Mouse (Mus musculus) hindbrain, embryonic 13.5 days (tissue): ENCODE measurements around the gene Sema6d. TPM values are rescaled to one million over a fixed set of nuclear protein-coding genes. Genes with fewer than 3 reads are reported as not detected.
A peak's percentile ranks its signal among the peaks of the same experiment; 100 is the strongest.

ENCODE experiments used
- ATAC-seq: fragments of 200-750 bp; cut with Nextera tagmentation; 2 replicates; pipeline ENCODE4 v1.8.0; 2017; ENCODE audit warnings: moderate TSS enrichment; ENCODE audit not compliant: low FRiP score
- H3K27ac ChIP-seq: fragments of 300-500 bp; sonication (generic); 2 replicates; pipeline ENCODE4 v1.5.1; 2015; ENCODE audit warnings: inconsistent platforms, mild to moderate bottlenecking, moderate library complexity
- H3K27me3 ChIP-seq: fragments of 300-500 bp; sonication (generic); 2 replicates; pipeline ENCODE4 v1.6.1; 2015; ENCODE audit warnings: mild to moderate bottlenecking, inconsistent platforms
- H3K36me3 ChIP-seq: fragments of 300-500 bp; sonication (generic); 2 replicates; pipeline ENCODE4 v1.6.1; 2015; ENCODE audit warnings: mild to moderate bottlenecking, inconsistent platforms
- H3K4me1 ChIP-seq: fragments of 300-500 bp; sonication (generic); replicated peaks from 2 replicates; pipeline ENCODE4 v1.6.1; 2015; ENCODE audit warnings: inconsistent platforms
- H3K4me2 ChIP-seq: fragments of 300-500 bp; sonication (generic); 2 replicates; pipeline ENCODE4 v1.6.1; 2015; ENCODE audit warnings: inconsistent platforms, mild to moderate bottlenecking, moderate library complexity
- H3K4me3 ChIP-seq: fragments of 300-500 bp; sonication (generic); 2 replicates; pipeline ENCODE4 v1.5.1; 2015; ENCODE audit warnings: mild to moderate bottlenecking, inconsistent platforms
- H3K9ac ChIP-seq: fragments of 300-500 bp; sonication (generic); 2 replicates; pipeline ENCODE4 v1.6.1; 2015; ENCODE audit warnings: mild to moderate bottlenecking, inconsistent platforms
- H3K9me3 ChIP-seq: fragments of 300-500 bp; sonication (generic); 2 replicates; pipeline ENCODE4 v1.6.1; 2016; ENCODE audit warnings: inconsistent platforms
- WGBS: fragments of 180-500 bp; shearing (Covaris S2); methylation state at CpG from one replicate; pipeline ENCODE4 v1.1.7; 2015; 5-methylcytosine and 5-hydroxymethylcytosine counted together
- polyA plus RNA-seq: library from polyadenylated mRNA; unstranded; fragments of >200 nt; fragmentation: Nextera tagmentation; extraction: Ambion mirVana; gene quantifications from 2 replicates; pipeline ENCODE4 v1.2.1, GENCODE M21; 2015

Sema6d gene
- polyA plus RNA-seq, 1 experiment from 2014 or later: 35.6 TPM

DNA sequence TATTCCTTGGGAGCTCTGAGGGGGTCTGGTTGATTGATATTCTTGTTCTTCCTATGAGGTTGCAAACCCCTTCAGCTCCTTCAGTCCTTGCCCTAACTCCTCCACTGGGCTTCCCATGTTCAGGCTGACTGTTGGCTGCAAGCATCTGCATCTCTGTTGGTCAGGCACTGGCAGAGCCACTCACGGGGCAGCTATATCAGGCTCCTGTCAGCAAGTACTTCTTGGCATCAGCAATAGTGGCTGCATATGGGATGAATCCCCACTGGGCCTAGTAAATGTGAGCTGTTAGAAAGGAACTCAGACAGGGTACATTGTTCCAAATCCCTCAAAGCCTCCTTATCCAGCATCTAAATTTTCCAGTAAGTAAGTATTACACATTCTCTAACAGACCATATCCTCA, 30.6 kb downstream of the Sema6d start:
- 81% methylated on average over 1 of the region's 1 CpGs for WGBS
- Histone ChIP-seq H3K4me2 (no peak overlapping the region), H3K27ac (no peak overlapping the region), H3K9me3 (no peaks in the 10 kb centered on the region), H3K4me3 (no peak overlapping the region), H3K4me1 (peaks cover 10% of the 10 kb centered on the region), H3K27me3 (no peaks in the 10 kb centered on the region), H3K36me3 (no peaks in the 10 kb centered on the region), H3K9ac (no peak overlapping the region)
- ATAC-seq: no peak

DNA sequence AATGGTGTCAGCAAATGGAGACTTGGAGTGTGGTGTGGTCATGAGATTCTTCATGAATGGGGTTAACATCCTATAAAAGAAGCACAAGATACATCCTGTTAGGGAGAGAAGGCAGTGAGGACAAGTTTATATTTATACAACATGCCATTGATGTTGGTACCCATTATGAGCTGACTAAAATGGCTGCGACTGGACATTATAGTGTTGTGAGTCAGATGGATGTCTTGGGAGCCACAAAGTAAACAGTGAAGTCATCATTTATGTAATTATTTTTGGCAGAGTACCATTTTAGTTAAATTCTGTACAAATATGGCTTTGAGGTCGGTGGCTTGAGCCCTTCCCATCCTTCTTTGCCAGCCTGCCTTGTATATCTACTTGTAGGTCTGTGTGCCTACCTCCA, 31.8 kb downstream of the Sema6d start:
- no peak overlapping the region for H3K27ac ChIP-seq
- no peaks in the 10 kb centered on the region for H3K27me3 ChIP-seq
- H3K4me3 ChIP-seq: no peak overlapping the region
- H3K4me1 ChIP-seq: peaks cover 10% of the 10 kb centered on the region
- H3K36me3 ChIP-seq: no peaks in the 10 kb centered on the region
- H3K9me3 ChIP-seq: no peaks in the 10 kb centered on the region
- WGBS: 91% methylated on average over 2 of the region's 2 CpGs
- H3K4me2 ChIP-seq: no peak overlapping the region
- no peak overlapping the region for H3K9ac ChIP-seq
- no peak for ATAC-seq

DNA sequence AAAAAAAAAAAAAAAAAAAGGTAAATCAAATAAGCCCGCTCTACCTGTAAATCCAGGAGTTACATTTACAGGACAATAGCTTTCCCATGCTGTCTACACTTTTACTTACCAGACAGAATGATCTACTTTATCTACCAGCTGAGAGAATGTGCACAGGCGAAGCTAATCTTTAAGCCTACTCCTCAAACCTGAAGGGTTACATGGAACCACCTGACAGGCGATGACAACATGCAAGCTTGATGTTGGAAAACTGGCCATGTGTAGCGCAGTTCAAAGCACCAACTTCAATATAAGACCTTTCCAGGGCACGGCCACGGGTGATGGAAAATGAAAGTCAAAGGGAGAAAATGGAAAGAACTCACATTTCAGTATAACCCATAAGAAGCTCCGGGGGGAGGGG, 35.7 kb downstream of the Sema6d start:
- Histone ChIP-seq H3K4me2 (no peak overlapping the region), H3K9me3 (no peaks in the 10 kb centered on the region), H3K9ac (no peak overlapping the region), H3K27ac (no peak overlapping the region), H3K4me1 (no peaks in the 10 kb centered on the region), H3K36me3 (no peaks in the 10 kb centered on the region), H3K4me3 (no peak overlapping the region), H3K27me3 (no peaks in the 10 kb centered on the region)
- no peak for ATAC-seq
- WGBS: 90% methylated on average over 7 of the region's 7 CpGs

DNA sequence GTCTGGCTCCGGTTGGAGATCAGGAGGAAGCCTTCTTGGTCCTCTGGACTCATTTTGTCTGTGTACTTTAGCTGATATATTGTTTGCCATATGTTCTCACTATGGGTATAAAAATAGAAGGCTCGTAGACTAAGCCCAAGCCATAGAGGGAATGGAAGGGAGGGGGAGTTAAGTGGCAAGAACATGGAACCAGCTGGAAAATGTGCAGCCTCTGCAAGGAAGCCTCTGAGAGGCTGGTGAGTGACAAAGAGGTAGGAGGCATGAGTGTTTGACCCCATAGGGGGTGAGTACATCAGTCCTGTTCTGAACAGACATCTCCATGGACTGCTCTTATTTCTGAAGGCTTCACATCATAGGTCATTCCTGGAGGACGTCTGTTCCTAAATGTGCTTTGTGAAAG, 37.1 kb downstream of the Sema6d start:
- WGBS: 71% methylated on average over 3 of the region's 3 CpGs
- H3K9me3 ChIP-seq: no peaks in the 10 kb centered on the region
- ATAC-seq: no peak

DNA sequence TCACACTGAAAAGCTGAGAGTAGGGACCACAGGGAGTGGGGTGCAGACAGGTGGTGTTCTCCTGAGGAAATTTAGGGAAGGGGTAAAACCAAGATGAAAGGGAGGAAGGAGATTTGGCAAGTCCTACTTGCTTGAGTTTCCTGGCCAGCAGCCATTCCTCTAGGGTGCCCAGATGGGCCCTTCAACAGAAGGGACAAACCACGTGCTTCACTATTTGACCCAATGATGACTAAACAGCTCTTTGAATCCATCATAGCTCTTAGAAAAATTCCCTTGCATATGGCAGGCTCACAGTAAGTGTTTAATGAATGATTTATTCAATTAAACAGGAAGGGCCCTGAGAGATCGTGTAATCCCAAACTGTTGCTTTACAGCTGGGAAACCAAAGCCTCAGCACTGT, 41.1 kb downstream of the Sema6d start:
- no peak for ATAC-seq
- Histone ChIP-seq H3K9me3 (no peaks in the 10 kb centered on the region), H3K4me2 (no peak overlapping the region), H3K27me3 (no peaks in the 10 kb centered on the region), H3K36me3 (no peaks in the 10 kb centered on the region), H3K4me1 (peaks cover 9% of the 10 kb centered on the region), H3K4me3 (no peak overlapping the region), H3K27ac (no peak overlapping the region), H3K9ac (no peak overlapping the region)
- 70% methylated on average over 2 of the region's 2 CpGs for WGBS

More for the DNA sequence above, 37.1 kb downstream of the Sema6d start:
- Histone ChIP-seq H3K36me3 (no peaks in the 10 kb centered on the region), H3K27me3 (no peaks in the 10 kb centered on the region), H3K9ac (no peak overlapping the region), H3K27ac (no peak overlapping the region), H3K4me1 (no peaks in the 10 kb centered on the region), H3K4me2 (no peak overlapping the region), H3K4me3 (no peak overlapping the region)

DNA sequence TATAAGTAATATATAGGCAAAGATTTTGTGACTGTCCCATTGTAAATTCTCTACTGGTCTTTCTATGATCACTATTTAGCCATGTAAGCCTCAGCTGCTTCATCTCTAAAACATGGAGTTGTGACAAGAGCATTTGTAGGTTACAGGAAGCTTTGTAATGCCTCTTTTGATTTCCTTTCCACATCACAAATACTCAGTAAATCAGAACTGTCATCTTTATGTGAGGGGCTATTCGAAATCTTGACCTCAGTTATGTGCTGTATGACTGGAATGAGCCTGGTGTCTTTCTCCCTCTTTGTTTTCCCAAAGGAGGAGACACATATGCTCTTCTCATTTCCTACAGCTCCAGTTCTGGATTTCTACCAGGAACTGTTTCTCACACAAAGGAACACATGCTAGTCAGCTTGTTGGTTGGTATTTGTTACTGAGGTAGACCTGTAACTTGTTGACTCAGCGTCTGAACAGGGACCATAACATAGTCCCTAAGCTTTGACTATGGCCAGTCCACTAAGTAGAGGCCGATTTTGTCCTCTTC, 51.8 kb downstream of the Sema6d start:
- Histone ChIP-seq H3K4me1 (no peaks in the 10 kb centered on the region), H3K27ac (no peak overlapping the region), H3K27me3 (no peaks in the 10 kb centered on the region), H3K9ac (no peak overlapping the region), H3K4me3 (no peak overlapping the region), H3K36me3 (no peaks in the 10 kb centered on the region), H3K4me2 (no peak overlapping the region), H3K9me3 (no peaks in the 10 kb centered on the region)
- no peak for ATAC-seq
- 79% methylated on average over 3 of the region's 3 CpGs for WGBS

DNA sequence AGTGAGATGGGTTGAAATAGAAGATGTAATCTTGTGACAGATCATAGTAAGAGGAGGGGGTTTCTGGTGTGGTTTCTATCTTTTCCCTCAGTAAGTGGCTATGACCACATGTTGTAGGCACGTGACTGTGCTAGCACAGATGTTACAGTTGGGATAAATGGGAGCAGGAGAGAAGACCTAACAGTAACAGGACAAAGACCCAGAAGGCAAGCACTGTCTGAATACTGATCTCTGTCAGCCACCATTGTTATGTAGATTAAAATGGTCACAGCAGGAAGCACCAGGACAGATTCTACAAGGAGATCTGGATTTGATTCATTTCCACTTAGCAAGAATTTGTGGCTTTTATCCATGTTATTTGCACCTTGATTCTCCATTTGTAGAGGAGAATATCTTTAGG, 55.8 kb downstream of the Sema6d start:
- Histone ChIP-seq H3K9ac (no peak overlapping the region), H3K27me3 (no peaks in the 10 kb centered on the region), H3K36me3 (no peaks in the 10 kb centered on the region), H3K27ac (no peak overlapping the region), H3K9me3 (no peaks in the 10 kb centered on the region), H3K4me2 (no peak overlapping the region), H3K4me3 (no peak overlapping the region), H3K4me1 (no peaks in the 10 kb centered on the region)
- ATAC-seq: no peak
- 6% methylated on average over 1 of the region's 1 CpGs for WGBS

DNA sequence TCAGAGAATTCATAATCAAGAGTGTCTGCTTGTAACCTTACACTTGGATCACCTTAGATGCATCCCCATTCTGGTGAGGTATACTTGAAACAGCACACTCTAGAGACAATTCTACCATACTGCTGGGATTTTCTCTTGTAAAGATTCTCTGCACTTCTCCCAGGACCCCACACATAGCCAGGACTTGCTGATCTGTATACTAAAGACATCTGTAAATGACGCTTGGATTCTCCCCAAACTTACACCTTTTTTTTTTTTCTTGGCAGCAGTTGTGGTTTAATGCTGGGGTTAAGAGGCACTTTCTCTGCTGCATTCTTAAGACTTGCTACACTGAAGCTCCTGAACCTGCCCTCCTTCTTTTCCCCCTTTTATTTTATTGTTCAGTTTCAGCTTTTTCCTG, 68.4 kb downstream of the Sema6d start:
- H3K27me3 ChIP-seq: no peaks in the 10 kb centered on the region
- H3K4me3 ChIP-seq: no peak overlapping the region
- no peak overlapping the region for H3K9ac ChIP-seq
- no peaks in the 10 kb centered on the region for H3K9me3 ChIP-seq
- H3K27ac ChIP-seq: no peak overlapping the region
- peaks cover 14% of the 10 kb centered on the region for H3K4me1 ChIP-seq
- no peak overlapping the region for H3K4me2 ChIP-seq
- ATAC-seq: no peak
- 66% methylated on average over 1 of the region's 1 CpGs for WGBS
- H3K36me3 ChIP-seq: no peaks in the 10 kb centered on the region

DNA sequence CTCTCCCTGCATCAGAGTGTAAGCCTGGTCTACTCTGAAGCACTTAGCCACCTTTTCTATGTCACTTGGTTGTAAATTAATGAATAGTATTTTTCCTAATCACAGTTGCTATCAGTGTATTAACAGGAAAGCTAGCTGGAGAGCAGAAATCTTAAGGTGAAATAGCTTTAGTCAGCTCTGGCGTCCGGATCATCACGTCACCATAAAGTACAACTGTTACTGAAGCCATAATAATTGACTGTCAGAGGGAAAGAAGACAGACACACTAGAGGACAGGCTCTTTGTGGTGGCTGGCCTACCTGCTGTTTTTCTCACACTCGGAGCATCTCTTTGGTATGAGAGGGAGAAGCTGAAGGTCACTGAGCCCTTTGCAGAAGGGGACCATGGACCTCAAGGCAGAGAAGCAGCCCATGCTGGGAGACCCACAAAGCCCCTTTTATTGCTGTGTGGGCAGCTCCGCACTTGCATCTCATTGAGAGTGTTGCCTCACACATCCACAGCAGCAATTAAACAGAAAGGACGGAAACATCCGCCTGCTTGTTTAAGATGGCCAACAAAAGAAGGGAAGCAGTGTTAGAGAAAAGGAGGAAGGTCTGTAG, 72.3 kb downstream of the Sema6d start:
- Histone ChIP-seq H3K27ac (peak overlapping the region; percentile 75), H3K9ac (no peak overlapping the region), H3K4me3 (no peak overlapping the region), H3K27me3 (no peaks in the 10 kb centered on the region), H3K36me3 (no peaks in the 10 kb centered on the region), H3K4me2 (no peak overlapping the region), H3K4me1 (peaks cover 21% of the 10 kb centered on the region), H3K9me3 (no peaks in the 10 kb centered on the region)
- no peak for ATAC-seq
- 26% methylated on average over 7 of the region's 7 CpGs for WGBS

DNA sequence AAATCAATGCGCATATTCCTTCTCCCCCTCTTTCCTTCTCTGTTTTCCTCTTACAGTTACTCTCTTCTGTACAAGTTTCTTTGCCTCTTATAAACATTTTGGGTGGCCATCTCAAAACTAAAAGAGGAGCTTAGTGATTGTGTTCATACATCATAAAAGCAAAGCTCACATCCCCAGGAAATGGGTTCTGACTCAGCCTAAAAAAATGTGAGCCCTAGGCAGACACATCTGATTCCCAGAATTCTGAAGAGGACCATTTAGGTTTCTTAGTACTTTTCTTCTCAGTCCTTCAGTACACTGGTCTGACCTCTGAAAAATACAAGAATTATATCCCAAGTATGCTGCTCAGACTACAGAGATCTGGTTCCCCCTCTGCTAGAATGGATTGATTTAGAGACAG, 78.6 kb downstream of the Sema6d start:
- H3K27ac ChIP-seq: no peak overlapping the region
- H3K4me3 ChIP-seq: no peak overlapping the region
- 96% methylated on average over 1 of the region's 1 CpGs for WGBS
- H3K4me2 ChIP-seq: no peak overlapping the region
- H3K9ac ChIP-seq: no peak overlapping the region
- H3K27me3 ChIP-seq: no peaks in the 10 kb centered on the region
- H3K36me3 ChIP-seq: no peaks in the 10 kb centered on the region
- no peak for ATAC-seq
- H3K4me1 ChIP-seq: peaks cover 10% of the 10 kb centered on the region
- no peaks in the 10 kb centered on the region for H3K9me3 ChIP-seq

DNA sequence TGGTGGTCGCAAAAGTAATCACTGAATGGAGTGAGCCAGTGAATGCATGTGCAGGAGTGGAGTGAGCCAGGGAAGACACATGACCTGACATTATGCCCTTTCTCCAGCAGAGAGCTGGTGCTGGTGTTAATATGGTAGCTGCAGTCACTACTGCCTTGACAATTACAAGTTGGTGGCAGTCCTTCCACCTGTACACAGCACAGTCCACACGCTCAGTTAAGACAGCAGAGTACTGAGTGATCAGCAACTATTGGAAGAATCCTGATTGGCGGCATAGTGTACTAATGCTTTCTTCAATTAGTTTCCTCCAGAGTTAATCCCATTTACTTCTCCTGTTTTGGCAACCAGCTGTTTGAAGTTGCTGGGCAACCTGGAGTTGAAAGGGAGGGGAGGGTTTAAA, 81.9 kb downstream of the Sema6d start:
- Histone ChIP-seq H3K36me3 (no peaks in the 10 kb centered on the region), H3K4me1 (peaks cover 8% of the 10 kb centered on the region), H3K9ac (no peak overlapping the region), H3K27ac (no peak overlapping the region), H3K27me3 (no peaks in the 10 kb centered on the region), H3K4me3 (no peak overlapping the region), H3K4me2 (no peak overlapping the region), H3K9me3 (no peaks in the 10 kb centered on the region)
- 69% methylated on average over 3 of the region's 3 CpGs for WGBS
- no peak for ATAC-seq

DNA sequence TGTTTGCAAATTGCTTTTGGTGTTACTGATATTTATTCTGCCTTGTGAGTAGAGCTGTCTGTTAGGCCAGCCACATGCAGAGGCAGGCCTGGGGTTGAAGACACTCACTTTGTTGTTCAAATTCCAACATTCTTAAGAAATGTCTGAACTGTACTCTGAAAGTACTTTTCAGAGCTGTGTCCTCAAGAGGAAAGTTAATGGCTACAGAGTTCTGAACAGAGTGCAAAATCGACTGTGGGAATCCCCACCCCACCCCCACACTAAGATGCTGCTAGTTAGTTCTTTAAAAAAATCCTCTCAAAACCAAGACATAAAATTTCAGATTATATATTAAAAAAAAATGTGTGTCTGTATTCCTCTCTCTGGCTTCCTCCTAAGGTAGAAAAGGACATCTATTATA, 86.5 kb downstream of the Sema6d start:
- Histone ChIP-seq H3K9ac (no peak overlapping the region), H3K36me3 (no peaks in the 10 kb centered on the region), H3K4me3 (no peak overlapping the region), H3K4me2 (no peak overlapping the region), H3K27ac (0 out of 2 replicates have a peak overlapping the region, but pooled peaks have one; percentile 63), H3K9me3 (no peaks in the 10 kb centered on the region), H3K4me1 (peaks cover 11% of the 10 kb centered on the region), H3K27me3 (no peaks in the 10 kb centered on the region)
- ATAC-seq: no peak
- WGBS: 39% methylated on average over 1 of the region's 1 CpGs

DNA sequence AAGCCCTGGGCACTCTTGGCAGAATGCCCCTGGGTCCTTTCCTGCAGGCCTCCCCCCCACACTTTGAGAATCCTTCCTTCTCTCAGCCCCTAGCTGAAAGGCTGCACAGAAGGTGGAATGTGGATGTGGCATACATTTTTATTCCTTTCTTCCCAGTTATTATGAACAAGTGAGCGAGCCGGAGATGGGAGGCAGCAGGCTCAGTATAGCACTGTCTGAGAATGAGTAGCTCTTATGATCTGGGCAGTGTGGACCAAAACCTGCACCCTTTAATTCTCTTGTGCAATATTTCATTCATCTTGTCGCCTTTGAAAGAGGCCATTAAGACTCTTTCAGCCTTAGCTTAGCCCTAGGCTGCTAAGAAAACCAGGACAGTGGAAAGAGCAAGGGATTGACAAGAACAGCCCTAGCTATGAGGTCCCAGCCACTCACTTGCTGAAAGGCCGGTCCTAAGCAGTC, 87.0 kb downstream of the Sema6d start:
- Histone ChIP-seq H3K36me3 (no peaks in the 10 kb centered on the region), H3K27ac (peak overlapping the region; percentile 63), H3K9ac (no peak overlapping the region), H3K4me3 (no peak overlapping the region), H3K27me3 (no peaks in the 10 kb centered on the region), H3K9me3 (no peaks in the 10 kb centered on the region), H3K4me2 (no peak overlapping the region), H3K4me1 (peaks cover 11% of the 10 kb centered on the region)
- WGBS: 54% methylated on average over 4 of the region's 4 CpGs
- peak; percentile 66 for ATAC-seq
